16 mouse cellular contexts compared by ENCODE assay signal in the genomic region with DNA sequence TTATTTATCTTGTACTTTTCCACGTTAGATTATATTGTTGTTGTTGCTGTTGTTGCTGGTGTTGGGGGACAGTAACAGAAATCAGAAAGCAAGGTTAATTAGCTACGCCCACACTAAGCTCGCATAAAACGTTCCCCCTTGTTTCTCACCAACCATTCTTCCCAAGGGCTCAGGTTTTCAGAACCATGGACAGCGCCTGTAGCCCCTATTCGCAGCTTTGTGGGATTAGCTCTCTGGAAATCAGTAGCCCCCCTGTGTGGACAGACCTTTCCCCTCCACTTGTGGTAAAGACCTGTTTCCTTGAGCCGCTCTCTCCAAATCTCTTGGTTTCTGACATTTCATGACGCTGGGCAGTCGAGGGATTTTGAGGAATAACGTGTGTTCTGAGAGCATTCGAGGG. TPM values are rescaled to one million over a fixed set of nuclear protein-coding genes. Genes with fewer than 3 reads are reported as not detected.
DNase-seq lines count a peak whose midpoint lies in the region; ATAC-seq lines count a peak whose summit lies in the region.
"Had no signal": no experiment of that assay in that cellular context is flagged by ENCODE, and none has a peak within 500 bp of the region (broad histone marks: within the 10 kb centered on the region; RNA-seq: fewer than 3 reads in every experiment).

No protein-coding gene starts in this region.

- peaks cover 10% of the 10 kb centered on the region; the same call in 1 of the 2 replicates for H3K9me3 ChIP-seq in midbrain, embryonic 14.5 days (ENCODE audit: control insufficient read depth, low read length)
- H3K9me3 ChIP-seq in midbrain, embryonic 16.5 days (replicated peaks; ENCODE audit: control insufficient read depth, low read length, poor library complexity, severe bottlenecking) = peaks cover 2% of the 10 kb centered on the region; the same call in 1 of the 2 replicates
- H3K9me3 ChIP-seq in embryonic facial prominence, embryonic 10.5 days = peaks cover 7% of the 10 kb centered on the region
- H3K9me3 ChIP-seq: heart, embryonic 15.5 days had no signal

- 36% methylated on average over 11 of the region's 11 CpGs for WGBS in midbrain, embryonic 14.5 days
- 40% methylated on average over 11 of the region's 11 CpGs for WGBS in midbrain, embryonic 16.5 days
- WGBS in embryonic facial prominence, embryonic 10.5 days = 41% methylated on average over 11 of the region's 11 CpGs

- DNase-seq in heart, postnatal 10 days = peak; percentile 5 to 23
- no peak for DNase-seq in heart, adult 8-10 months (ENCODE audit: low spot score)
- peak; percentile 42 for DNase-seq in midbrain, embryonic 14.5 days
- DNase-seq in embryonic facial prominence, embryonic 10.5 days (ENCODE audit: low spot score) = peak; percentile 62
- DNase-seq in retina, postnatal 1 day = peak; percentile 61
- DNase-seq in cerebellum, adult 9-10 months = no peak
- no peak for DNase-seq in left cerebral cortex, adult 11 months (ENCODE audit: low spot score)
- DNase-seq: B cell, adult 2 months; cerebellum, adult 9-11 months; spleen, adult 18-20 months had no signal

- no peak for ATAC-seq in midbrain, embryonic 14.5 days (ENCODE audit: low FRiP score, low TSS enrichment)
- ATAC-seq in midbrain, embryonic 16.5 days = no peak

- H3K4me2 ChIP-seq in midbrain, embryonic 14.5 days (ENCODE audit: low read length) = no peak overlapping the region
- H3K4me2 ChIP-seq in midbrain, embryonic 16.5 days (ENCODE audit: low read length) = no peak overlapping the region
- H3K4me2 ChIP-seq: heart, embryonic 15.5 days had no signal

- H3K27ac ChIP-seq in midbrain, embryonic 14.5 days (replicated peaks; ENCODE audit: low read depth, low read length) = no peak overlapping the region
- no peak overlapping the region for H3K27ac ChIP-seq in midbrain, embryonic 16.5 days (ENCODE audit: low read length)
- no peak overlapping the region for H3K27ac ChIP-seq in embryonic facial prominence, embryonic 10.5 days (replicated peaks)
- H3K27ac ChIP-seq: heart, embryonic 15.5 days; left cerebral cortex, adult 2 months; liver, embryonic 14.5 days; stomach, postnatal 0 days had no signal

- no peak overlapping the region for H3K9ac ChIP-seq in midbrain, embryonic 14.5 days (replicated peaks; ENCODE audit: low read length)
- no peak overlapping the region for H3K9ac ChIP-seq in midbrain, embryonic 16.5 days (ENCODE audit: low read depth, low read length)
- H3K9ac ChIP-seq: heart, embryonic 15.5 days; liver, embryonic 14.5 days had no signal

- H3K36me3 ChIP-seq in midbrain, embryonic 14.5 days (ENCODE audit: control insufficient read depth, insufficient read depth, low read length) = peaks cover 15% of the 10 kb centered on the region
- peaks cover 5% of the 10 kb centered on the region for H3K36me3 ChIP-seq in midbrain, embryonic 16.5 days (ENCODE audit: control insufficient read depth, insufficient read depth, low read length)
- peaks cover 8% of the 10 kb centered on the region; the same call in 1 of the 2 replicates for H3K36me3 ChIP-seq in embryonic facial prominence, embryonic 10.5 days (replicated peaks)
- H3K36me3 ChIP-seq: G1E; heart, embryonic 15.5 days had no signal

- intact Hi-C loops in heart, postnatal 10 days (cut with DNase I) = no loop called here

- no peak overlapping the region for H3K4me3 ChIP-seq in midbrain, embryonic 14.5 days (replicated peaks; ENCODE audit: low read depth, low read length)
- no peak overlapping the region for H3K4me3 ChIP-seq in midbrain, embryonic 16.5 days (ENCODE audit: low read depth, low read length)
- no peak overlapping the region for H3K4me3 ChIP-seq in embryonic facial prominence, embryonic 10.5 days
- H3K4me3 ChIP-seq: heart, embryonic 15.5 days; left cerebral cortex, adult 2 months had no signal

- H3K4me1 ChIP-seq in midbrain, embryonic 14.5 days (ENCODE audit: control insufficient read depth, insufficient read depth, low read length) = no peaks in the 10 kb centered on the region
- no peaks in the 10 kb centered on the region for H3K4me1 ChIP-seq in midbrain, embryonic 16.5 days (ENCODE audit: control insufficient read depth, insufficient read depth, low read length)
- no peaks in the 10 kb centered on the region for H3K4me1 ChIP-seq in embryonic facial prominence, embryonic 10.5 days
- H3K4me1 ChIP-seq: heart, embryonic 15.5 days had no signal

- H3K27me3 ChIP-seq in midbrain, embryonic 14.5 days (ENCODE audit: control insufficient read depth, insufficient read depth, low read length) = no peaks in the 10 kb centered on the region
- no peaks in the 10 kb centered on the region for H3K27me3 ChIP-seq in midbrain, embryonic 16.5 days (ENCODE audit: control insufficient read depth, insufficient read depth, low read depth, low read length)
- no peaks in the 10 kb centered on the region for H3K27me3 ChIP-seq in embryonic facial prominence, embryonic 10.5 days (replicated peaks; ENCODE audit: low read depth, poor library complexity, severe bottlenecking)
- H3K27me3 ChIP-seq: heart, embryonic 15.5 days had no signal

RNA-seq across cellular contexts. Expression of gene Srrm4, which starts 45.9 kb away (rescaled TPM):
- 1 to 10 TPM; 3.1 to 4.3 TPM for total RNA-seq in heart, postnatal 10 days (2021)
- 10 to 100 TPM in 3 of 4 experiments, 1 to 10 TPM in 1; 8.5 to 17.1 (median 13.6) TPM for total RNA-seq in heart, adult 8-10 months (2022)
- polyA plus RNA-seq in midbrain, embryonic 14.5 days (2014; fragmentation: Nextera tagmentation; extraction: Ambion mirVana) = 21.5 and 22.6 TPM in 2 replicates
- polyA plus RNA-seq in midbrain, embryonic 16.5 days (2015; fragmentation: Nextera tagmentation; extraction: Ambion mirVana) = 16.6 and 19.8 TPM in 2 replicates
- 4.3 and 5.6 TPM in 2 replicates for polyA plus RNA-seq in embryonic facial prominence, embryonic 10.5 days (2016; fragmentation: Nextera tagmentation; extraction: Ambion mirVana)
- polyA plus RNA-seq: G1E had no signal

Comparison
In these comparisons a context has a peak if more than half of its experiments do, and no peak if none do; other contexts are left out.
1. DNase-seq: peak in heart, postnatal 10 days (2 of 2), midbrain, embryonic 14.5 days (single experiment), embryonic facial prominence, embryonic 10.5 days (single experiment) and retina, postnatal 1 day (single experiment); none in heart, adult 8-10 months (single experiment), cerebellum, adult 9-10 months (single experiment) and left cerebral cortex, adult 11 months (single experiment).